Mouse (Mus musculus) spleen, adult 2 months (tissue): ENCODE data around the gene Lpar1. TPM values are rescaled to one million over a fixed set of nuclear protein-coding genes. Genes with fewer than 3 reads are reported as not detected.

Experiments
- DNase-seq, 2 experiments: peaks; one replicate each; pipeline versions ENCODE4 v3.0.0 to v3.0.0-alpha.2; 2012 to 2021; ENCODE audit warnings: low spot score in 2 of 2, low read depth in 1 of 2
- H3K27ac ChIP-seq: fragments of 200-500 bp; 2 replicates; pipeline ENCODE4 v1.5.1; 2012; ENCODE audit warnings: low read length, inconsistent platforms; ENCODE audit not compliant: insufficient read depth
- H3K27me3 ChIP-seq: fragments of 200-500 bp; 2 replicates; pipeline ENCODE4 v1.6.1; 2012; ENCODE audit warnings: mild to moderate bottlenecking, moderate library complexity, low read length, inconsistent platforms; ENCODE audit not compliant: control insufficient read depth, insufficient read depth
- H3K36me3 ChIP-seq: fragments of 200-500 bp; 2 replicates; pipeline ENCODE4 v1.6.1; 2012; ENCODE audit warnings: mild to moderate bottlenecking, low read length, inconsistent platforms; ENCODE audit not compliant: control insufficient read depth, insufficient read depth
- H3K4me1 ChIP-seq: fragments of 200-500 bp; 2 replicates; pipeline ENCODE4 v1.6.1; 2011; ENCODE audit warnings: inconsistent platforms; ENCODE audit not compliant: control insufficient read depth, insufficient read depth, insufficient read length
- H3K4me3 ChIP-seq: fragments of 200-500 bp; 2 replicates; pipeline ENCODE4 v1.5.1; 2011; ENCODE audit warnings: mild to moderate bottlenecking, inconsistent platforms; ENCODE audit not compliant: insufficient read depth, insufficient read length; ENCODE audit errors: extremely low read depth
- CTCF ChIP-seq: fragments of 200-500 bp; IDR thresholded peaks from 2 replicates; pipeline ENCODE4 v1.5.1; 2011; ENCODE audit warnings: mild to moderate bottlenecking, inconsistent platforms; ENCODE audit not compliant: insufficient read depth, insufficient read length, insufficient replicate concordance; ENCODE audit errors: extremely low read depth
- POLR2A ChIP-seq: fragments of 200-500 bp; IDR thresholded peaks from 2 replicates; pipeline ENCODE4 v1.6.1; 2011; ENCODE audit warnings: low read depth, low read length, inconsistent platforms
- WGBS: fragments of 180-500 bp; shearing (Covaris S2); methylation state at CpG from one replicate; pipeline ENCODE4 v1.1.7; 2018; 5-methylcytosine and 5-hydroxymethylcytosine counted together
- polyA plus RNA-seq: library from polyadenylated mRNA; depleted of rRNA; stranded (reverse); fragments of >200 nt; gene quantifications from 2 replicates; pipeline ENCODE4 v1.2.3, GENCODE M21; 2012

Gene Lpar1
- polyA plus RNA-seq, 1 experiment = 19.7 TPM

GRCm38 (mm10) chr4:58464390-58465164, 89.1 kb downstream of the Lpar1 start:
- DNase-seq = no peak
- no peaks in the 10 kb centered on the region for H3K27me3 ChIP-seq
- no peak overlapping the region for H3K27ac ChIP-seq
- H3K4me1 ChIP-seq = no peaks in the 10 kb centered on the region
- no peaks in the 10 kb centered on the region for H3K36me3 ChIP-seq
- no peak overlapping the region for H3K4me3 ChIP-seq
- TF ChIP-seq CTCF (no peak), POLR2A (no peak)
- 90% methylated on average over 13 of the region's 13 CpGs for WGBS

- Histone ChIP-seq H3K4me1 (no peaks in the 10 kb centered on the region), H3K36me3 (no peaks in the 10 kb centered on the region), H3K4me3 (no peak overlapping the region), H3K27me3 (no peaks in the 10 kb centered on the region), H3K27ac (no peak overlapping the region)
- TF ChIP-seq CTCF (no peak), POLR2A (no peak)
- DNase-seq = no peak
- 39% methylated on average over 5 of the region's 5 CpGs for WGBS
Observed at GRCm38 (mm10) chr4:58462990-58463389, 90.7 kb downstream of the Lpar1 start.

DNA sequence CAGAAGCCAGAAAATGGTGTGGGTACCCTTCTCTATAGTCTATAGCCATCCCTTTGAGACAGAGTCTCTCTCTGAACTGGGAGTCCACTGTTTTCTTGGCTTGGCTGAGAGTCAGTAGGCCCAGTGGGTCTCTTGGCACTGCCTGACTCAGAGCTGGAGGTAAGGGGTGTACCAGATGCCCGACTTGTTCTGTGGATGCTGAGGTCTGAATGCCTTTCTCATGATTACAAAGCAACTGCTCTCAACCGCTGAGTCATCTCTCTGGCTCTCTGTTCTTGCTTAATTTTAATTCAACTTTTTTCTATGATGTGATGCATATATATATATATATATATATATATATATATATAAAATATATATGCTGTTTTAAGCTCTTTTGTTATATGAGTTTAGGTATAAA, 91.1 kb downstream of the Lpar1 start:
- no peak for DNase-seq
- H3K4me3 ChIP-seq = no peak overlapping the region
- no peaks in the 10 kb centered on the region for H3K36me3 ChIP-seq
- no peaks in the 10 kb centered on the region for H3K4me1 ChIP-seq
- WGBS = 72% methylated on average over 2 of the region's 2 CpGs
- H3K27me3 ChIP-seq = no peaks in the 10 kb centered on the region
- no peak overlapping the region for H3K27ac ChIP-seq
- no peak for TF ChIP-seq POLR2A
- no peak for TF ChIP-seq CTCF

DNA sequence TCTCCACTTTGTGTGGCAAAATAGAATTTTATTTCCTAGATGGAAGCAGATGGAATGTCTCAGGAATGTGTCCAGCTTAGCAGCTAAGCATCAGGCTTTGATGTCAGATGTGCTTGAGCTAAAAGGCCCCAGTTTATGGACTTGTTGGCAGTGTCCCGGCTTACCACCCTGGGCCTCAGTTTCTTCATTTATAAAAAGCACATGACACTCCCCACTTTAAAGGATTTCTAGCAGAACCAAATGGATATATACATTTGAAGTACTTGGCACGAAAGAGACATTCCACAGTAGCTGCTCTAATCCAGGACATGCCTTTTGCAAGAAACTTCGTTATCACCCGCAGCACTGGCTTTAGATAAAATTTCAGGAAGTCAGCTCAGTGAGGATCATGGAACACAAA, 100.4 kb downstream of the Lpar1 start:
- Histone ChIP-seq H3K4me1 (no peaks in the 10 kb centered on the region), H3K4me3 (no peak overlapping the region), H3K36me3 (no peaks in the 10 kb centered on the region), H3K27me3 (no peaks in the 10 kb centered on the region), H3K27ac (no peak overlapping the region)
- DNase-seq = no peak
- TF ChIP-seq POLR2A = no peak
- no peak for TF ChIP-seq CTCF
- 85% methylated on average over 4 of the region's 4 CpGs for WGBS

DNA sequence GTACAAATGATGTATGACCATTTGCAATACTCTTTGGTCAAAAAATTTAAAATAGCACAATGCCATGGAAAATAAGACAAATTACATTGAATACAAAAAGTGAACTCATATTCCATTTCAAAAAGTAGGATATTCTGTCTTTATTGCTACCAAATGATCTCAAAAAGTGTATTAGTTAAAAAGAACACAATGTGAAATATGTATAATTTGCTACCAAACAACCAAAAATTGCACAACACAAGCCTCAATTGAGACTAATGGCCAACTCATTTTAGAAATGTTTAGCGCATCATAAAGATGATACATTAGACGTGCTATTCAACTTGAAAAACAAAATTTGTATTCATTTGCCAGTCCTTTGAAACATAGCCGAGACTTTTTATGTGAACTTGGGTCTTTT, 104.9 kb downstream of the Lpar1 start:
- 90% methylated on average over 3 of the region's 3 CpGs for WGBS
- Histone ChIP-seq H3K27ac (no peak overlapping the region), H3K4me1 (no peaks in the 10 kb centered on the region), H3K27me3 (no peaks in the 10 kb centered on the region), H3K4me3 (no peak overlapping the region), H3K36me3 (no peaks in the 10 kb centered on the region)
- TF ChIP-seq POLR2A (no peak), CTCF (no peak)
- no peak for DNase-seq

DNA sequence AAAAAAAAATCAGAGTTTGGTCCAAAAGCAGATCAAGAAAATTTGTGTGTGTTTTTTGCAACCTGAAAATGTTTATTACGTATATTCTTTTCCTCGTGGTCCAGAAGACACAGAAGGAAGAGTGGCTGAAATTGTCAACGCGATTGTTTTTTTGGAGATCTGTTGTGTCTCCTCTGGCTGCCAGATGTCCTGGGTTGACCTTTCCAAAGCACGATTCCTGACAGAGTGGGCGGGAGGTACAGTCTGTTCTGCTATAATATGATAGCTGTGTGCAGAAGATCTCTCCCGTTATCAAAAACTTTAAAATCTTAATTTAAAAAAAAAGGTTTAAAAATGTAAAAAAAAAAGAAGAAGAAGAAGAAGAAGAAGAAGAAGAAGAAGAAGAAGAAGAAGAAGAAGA, 105.9 kb downstream of the Lpar1 start:
- H3K4me1 ChIP-seq = no peaks in the 10 kb centered on the region
- no peak overlapping the region for H3K27ac ChIP-seq
- WGBS = 88% methylated on average over 7 of the region's 7 CpGs
- H3K4me3 ChIP-seq = no peak overlapping the region
- H3K36me3 ChIP-seq = no peaks in the 10 kb centered on the region
- H3K27me3 ChIP-seq = no peaks in the 10 kb centered on the region
- no peak for TF ChIP-seq POLR2A
- TF ChIP-seq CTCF = no peak
- no peak for DNase-seq

DNA sequence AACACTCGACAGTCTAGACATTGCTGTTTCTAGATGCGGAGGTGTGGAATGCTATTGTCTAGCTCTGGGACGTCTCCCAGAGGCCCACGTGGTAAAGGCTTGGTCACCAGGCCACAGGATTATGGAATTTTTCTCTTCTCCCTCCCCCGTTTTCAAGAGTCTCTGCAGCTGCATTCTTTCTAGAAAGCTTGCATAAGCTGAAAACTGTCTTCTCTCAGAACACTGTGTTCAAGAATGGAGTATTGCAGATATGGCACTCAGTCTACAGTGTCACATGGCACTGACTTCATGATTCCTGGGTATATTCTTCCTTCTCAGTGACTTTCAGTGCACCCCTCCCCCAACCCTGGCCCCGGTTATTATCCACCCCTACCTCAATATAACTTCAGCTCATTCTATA, 107.9 kb downstream of the Lpar1 start:
- no peaks in the 10 kb centered on the region for H3K36me3 ChIP-seq
- no peak for DNase-seq
- no peaks in the 10 kb centered on the region for H3K4me1 ChIP-seq
- TF ChIP-seq POLR2A (no peak), CTCF (no peak)
- H3K27ac ChIP-seq = no peak overlapping the region
- WGBS = 87% methylated on average over 6 of the region's 6 CpGs
- no peak overlapping the region for H3K4me3 ChIP-seq
- no peaks in the 10 kb centered on the region for H3K27me3 ChIP-seq
